8 mouse cellular contexts compared by ENCODE assay signal in genomic region chr5:20944961-20945748, GRCm38 (mm10). TPM values are rescaled to one million over a fixed set of nuclear protein-coding genes. Genes with fewer than 3 reads are reported as not detected.
DNase-seq lines count a peak whose midpoint lies in the region; ATAC-seq lines count a peak whose summit lies in the region.

No protein-coding gene starts in this region.

- no peak overlapping the region for H3K9ac ChIP-seq in midbrain, embryonic 11.5 days (ENCODE audit: low read length)
- no peak overlapping the region for H3K9ac ChIP-seq in midbrain, embryonic 13.5 days (replicated peaks)
- no peak overlapping the region for H3K9ac ChIP-seq in limb, embryonic 15.5 days
- H3K9ac ChIP-seq in stomach, embryonic 14.5 days (replicated peaks; ENCODE audit: low read depth, low read length): no peak overlapping the region
- no peak overlapping the region for H3K9ac ChIP-seq in forebrain, embryonic 11.5 days (ENCODE audit: low read length)

- no peak overlapping the region for H3K27ac ChIP-seq in midbrain, embryonic 11.5 days (ENCODE audit: low read depth, low read length)
- no peak overlapping the region; the same call in 1 of the 2 replicates for H3K27ac ChIP-seq in midbrain, embryonic 13.5 days
- peak overlapping the region; percentile 38; the same call in 1 of the 2 replicates for H3K27ac ChIP-seq in limb, embryonic 15.5 days
- H3K27ac ChIP-seq in stomach, embryonic 14.5 days (ENCODE audit: low read length): peak overlapping the region; percentile 15; the same call in 1 of the 2 replicates
- H3K27ac ChIP-seq in forebrain, embryonic 11.5 days (ENCODE audit: low read depth, low read length): no peak overlapping the region

- H3K4me1 ChIP-seq in midbrain, embryonic 11.5 days (ENCODE audit: control insufficient read depth, insufficient read depth, low read length): peaks cover 9% of the 10 kb centered on the region
- H3K4me1 ChIP-seq in midbrain, embryonic 13.5 days (replicated peaks): peaks cover 23% of the 10 kb centered on the region
- H3K4me1 ChIP-seq in limb, embryonic 15.5 days: peaks cover 16% of the 10 kb centered on the region
- peaks cover 9% of the 10 kb centered on the region; the same call in 1 of the 2 replicates for H3K4me1 ChIP-seq in stomach, embryonic 14.5 days (ENCODE audit: control insufficient read depth, insufficient read depth, low read length)
- H3K4me1 ChIP-seq in forebrain, embryonic 11.5 days (replicated peaks; ENCODE audit: control insufficient read depth, insufficient read depth, low read length): peaks cover 2% of the 10 kb centered on the region; the same call in 1 of the 2 replicates

- no peaks in the 10 kb centered on the region for H3K27me3 ChIP-seq in midbrain, embryonic 11.5 days (ENCODE audit: control insufficient read depth, insufficient read depth, low read length)
- no peaks in the 10 kb centered on the region for H3K27me3 ChIP-seq in midbrain, embryonic 13.5 days
- no peaks in the 10 kb centered on the region for H3K27me3 ChIP-seq in limb, embryonic 15.5 days
- H3K27me3 ChIP-seq in stomach, embryonic 14.5 days (ENCODE audit: control insufficient read depth, insufficient read depth, low read length): no peaks in the 10 kb centered on the region
- H3K27me3 ChIP-seq in forebrain, embryonic 11.5 days (ENCODE audit: control insufficient read depth, insufficient read depth, low read length): no peaks in the 10 kb centered on the region

- peak; percentile 60 for DNase-seq in midbrain, embryonic 11.5 days (ENCODE audit: low spot score, missing footprints)
- peak; percentile 45 to 55 for DNase-seq in heart, adult 18-20 months
- DNase-seq in layer of hippocampus, postnatal 14 days (ENCODE audit: low spot score in 2 of 2): no peak
- DNase-seq in right cerebral cortex, adult 18-20 months: no peak
- no peak for DNase-seq in forebrain, embryonic 11.5 days (ENCODE audit: low spot score)

- no peaks in the 10 kb centered on the region for H3K9me3 ChIP-seq in midbrain, embryonic 11.5 days (ENCODE audit: control insufficient read depth, low read length)
- no peaks in the 10 kb centered on the region for H3K9me3 ChIP-seq in midbrain, embryonic 13.5 days
- H3K9me3 ChIP-seq in limb, embryonic 15.5 days: no peaks in the 10 kb centered on the region
- H3K9me3 ChIP-seq in stomach, embryonic 14.5 days (ENCODE audit: control insufficient read depth, low read depth, low read length): no peaks in the 10 kb centered on the region
- H3K9me3 ChIP-seq in forebrain, embryonic 11.5 days (ENCODE audit: control insufficient read depth, low read length): no peaks in the 10 kb centered on the region

- no peak overlapping the region for H3K4me2 ChIP-seq in midbrain, embryonic 11.5 days
- H3K4me2 ChIP-seq in midbrain, embryonic 13.5 days (replicated peaks): no peak overlapping the region
- H3K4me2 ChIP-seq in limb, embryonic 15.5 days: no peak overlapping the region
- no peak overlapping the region for H3K4me2 ChIP-seq in stomach, embryonic 14.5 days (replicated peaks; ENCODE audit: low read depth, low read length)
- H3K4me2 ChIP-seq in forebrain, embryonic 11.5 days (ENCODE audit: low read depth, low read length, severe bottlenecking): no peak overlapping the region

- no peaks in the 10 kb centered on the region for H3K36me3 ChIP-seq in midbrain, embryonic 11.5 days (ENCODE audit: control insufficient read depth, insufficient read depth, low read length)
- H3K36me3 ChIP-seq in midbrain, embryonic 13.5 days: no peaks in the 10 kb centered on the region
- H3K36me3 ChIP-seq in limb, embryonic 15.5 days: no peaks in the 10 kb centered on the region
- no peaks in the 10 kb centered on the region for H3K36me3 ChIP-seq in stomach, embryonic 14.5 days (ENCODE audit: control insufficient read depth, insufficient read depth, low read length)
- H3K36me3 ChIP-seq in forebrain, embryonic 11.5 days (ENCODE audit: control insufficient read depth, insufficient read depth, low read length): no peaks in the 10 kb centered on the region

- WGBS in midbrain, embryonic 11.5 days: 83% methylated on average over 13 of the region's 13 CpGs
- 88% methylated on average over 13 of the region's 13 CpGs for WGBS in midbrain, embryonic 13.5 days
- WGBS in limb, embryonic 15.5 days: 68% methylated on average over 13 of the region's 13 CpGs
- 71% methylated on average over 13 of the region's 13 CpGs for WGBS in stomach, embryonic 14.5 days
- WGBS in forebrain, embryonic 11.5 days: 79% methylated on average over 13 of the region's 13 CpGs

- no peak overlapping the region for H3K4me3 ChIP-seq in midbrain, embryonic 11.5 days (ENCODE audit: low read depth, low read length)
- H3K4me3 ChIP-seq in midbrain, embryonic 13.5 days (replicated peaks): no peak overlapping the region
- no peak overlapping the region for H3K4me3 ChIP-seq in limb, embryonic 15.5 days
- H3K4me3 ChIP-seq in stomach, embryonic 14.5 days (ENCODE audit: low read depth, low read length): no peak overlapping the region
- no peak overlapping the region for H3K4me3 ChIP-seq in forebrain, embryonic 11.5 days (ENCODE audit: low read depth, low read length)

- no peak for ATAC-seq in midbrain, embryonic 11.5 days (ENCODE audit: low FRiP score)
- ATAC-seq in midbrain, embryonic 13.5 days: no peak
- ATAC-seq in limb, embryonic 15.5 days (ENCODE audit: insufficient number of reproducible peaks, low FRiP score, low TSS enrichment, low read depth): no peak
- ATAC-seq in stomach, embryonic 14.5 days (ENCODE audit: insufficient number of reproducible peaks, insufficient read depth, low FRiP score, low read depth): no peak
- no peak for ATAC-seq in forebrain, embryonic 11.5 days (replicated peaks; ENCODE audit: low FRiP score)

RNA-seq across cellular contexts. Expression of gene Rsbn1l, which starts 11.0 kb away (rescaled TPM):
- 6.3 and 7.1 TPM in 2 replicates for polyA plus RNA-seq in midbrain, embryonic 11.5 days (2014; fragmentation: Nextera tagmentation; extraction: Ambion mirVana)
- 5.7 and 6.4 TPM in 2 replicates for polyA plus RNA-seq in midbrain, embryonic 13.5 days (2015; fragmentation: Nextera tagmentation; extraction: Ambion mirVana)
- 10 to 100 TPM; 11.3 to 13.3 TPM for total RNA-seq in heart, adult 18-20 months (2021)
- polyA plus RNA-seq in limb, embryonic 15.5 days (2015; fragmentation: Nextera tagmentation; extraction: Ambion mirVana): 2.8 and 5.0 TPM in 2 replicates
- polyA plus RNA-seq in stomach, embryonic 14.5 days (2014; fragmentation: Nextera tagmentation; extraction: Ambion mirVana): 9.6 and 11.0 TPM in 2 replicates
- 10 to 100 TPM; 13.9 to 15.5 TPM for total RNA-seq in layer of hippocampus, postnatal 14 days (2021)
- polyA plus RNA-seq in forebrain, embryonic 11.5 days (2014; fragmentation: Nextera tagmentation; extraction: Ambion mirVana): 7.2 and 8.3 TPM in 2 replicates

Comparison
In these comparisons a context has a peak if more than half of its experiments do, and no peak if none do; other contexts are left out.
1. DNase-seq: peak in midbrain, embryonic 11.5 days (single experiment) and heart, adult 18-20 months (2 of 2); none in layer of hippocampus, postnatal 14 days (0 of 2), right cerebral cortex, adult 18-20 months (single experiment) and forebrain, embryonic 11.5 days (single experiment).
2. H3K27ac ChIP-seq: peak in limb, embryonic 15.5 days (single experiment) and stomach, embryonic 14.5 days (single experiment); none in midbrain, embryonic 11.5 days (single experiment), midbrain, embryonic 13.5 days (single experiment) and forebrain, embryonic 11.5 days (single experiment).